Mouse (Mus musculus) urinary bladder, adult 18-20 months (tissue): ENCODE results near the gene Dnajc15.
A peak's percentile ranks its signal among the peaks of the same experiment; 100 is the strongest.
"Not testable (repeated sequence)": the region's sequence is repeated elsewhere in the genome, so short reads cannot be mapped to it uniquely, and the experiment has no call there.

Source experiments
- DNase-seq, 2 experiments: peaks; one replicate each; pipeline ENCODE4 v3.0.0; 2022; ENCODE audit warnings: low spot score in 2 of 2, mixed read lengths in 2 of 2

The Dnajc15 gene

GRCm38 (mm10) chr14:77874304-77875241, at the start of gene Dnajc15:
Gene Dnajc15 (minus strand): TSS chr14:77875125.
- DNase-seq = peak; percentile 79 to 87

DNA sequence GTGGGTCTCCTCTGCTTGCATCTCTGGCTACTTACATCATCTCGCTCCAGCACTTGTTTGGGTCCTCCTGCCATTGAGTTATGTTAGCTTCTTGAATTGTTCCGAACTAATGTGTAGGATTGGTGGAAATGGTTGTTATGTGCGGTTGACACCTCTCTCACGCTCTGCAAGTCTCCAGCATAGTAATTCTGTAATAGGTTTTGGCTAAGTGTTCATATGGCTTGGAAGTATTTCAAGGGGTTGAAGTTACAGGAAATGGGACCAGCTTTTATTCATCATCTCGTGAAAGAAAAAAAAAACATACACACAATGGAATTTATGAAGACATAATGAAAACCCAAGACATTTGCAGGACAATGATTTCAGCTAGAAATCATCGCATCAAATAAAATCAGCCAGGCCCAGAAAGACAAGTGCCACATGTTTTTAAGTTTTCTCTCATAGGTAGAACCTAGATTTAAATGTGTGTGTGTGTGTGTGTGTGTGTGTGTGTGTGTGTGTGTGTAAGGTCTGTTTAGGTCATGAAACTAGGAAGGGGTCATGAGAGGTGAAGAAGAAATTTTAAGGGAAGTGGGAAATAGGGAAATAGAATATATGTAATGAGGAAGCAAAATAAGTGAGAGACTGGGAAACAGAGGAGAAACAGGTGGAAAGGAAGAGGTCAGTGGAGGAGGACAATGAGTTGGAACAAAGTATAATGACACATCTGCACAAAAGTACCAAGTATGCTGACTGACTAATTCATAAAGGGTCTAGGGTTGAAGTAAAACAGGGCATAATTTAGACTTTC, 48.3 kb upstream of the Dnajc15 start:
- DNase-seq = no peak

- no peak for DNase-seq
Observed at GRCm38 (mm10) chr14:77921641-77922040, 46.7 kb upstream of the Dnajc15 start.

DNA sequence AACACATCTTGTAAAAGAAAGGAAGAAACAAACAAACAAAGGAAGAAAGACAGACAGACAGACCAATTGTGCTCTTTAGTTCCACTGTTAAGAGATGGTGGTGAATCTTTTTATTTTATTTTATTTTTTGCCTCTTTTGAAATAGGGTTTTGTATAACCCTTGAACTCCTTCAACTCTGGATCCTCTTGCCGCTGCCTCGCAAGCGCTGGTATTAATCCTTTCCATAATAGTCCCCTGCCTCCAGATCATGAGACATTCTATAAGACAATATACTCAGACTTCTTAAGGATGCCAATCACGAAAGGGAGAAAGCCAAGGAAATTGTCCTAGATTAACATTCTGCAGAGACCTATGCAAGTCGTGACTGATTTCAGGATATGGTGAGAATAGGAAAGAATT, 40.9 kb upstream of the Dnajc15 start:
- DNase-seq = no peak

DNA sequence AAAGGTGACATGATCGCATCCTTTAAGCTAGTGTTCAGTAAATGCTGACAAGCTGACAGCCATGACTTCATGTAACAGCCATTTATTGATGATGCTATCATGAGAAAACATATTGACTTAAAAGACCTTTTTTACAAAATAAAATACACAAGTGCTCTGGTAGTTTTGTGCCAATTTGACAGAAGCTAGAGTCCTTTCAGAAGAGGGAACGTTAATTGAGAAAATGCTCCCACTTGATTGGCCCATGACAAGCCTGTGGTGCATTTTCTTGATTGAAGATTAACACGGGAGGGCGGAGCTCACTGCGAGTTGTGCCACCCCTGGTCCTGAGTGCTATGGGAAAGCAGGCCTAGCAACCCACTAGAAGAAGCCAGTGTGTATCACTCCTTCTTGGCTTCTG, 31.7 kb upstream of the Dnajc15 start:
- DNase-seq = no peak

- no peak for DNase-seq
Observed at GRCm38 (mm10) chr14:77905466-77905865, 30.5 kb upstream of the Dnajc15 start.

DNA sequence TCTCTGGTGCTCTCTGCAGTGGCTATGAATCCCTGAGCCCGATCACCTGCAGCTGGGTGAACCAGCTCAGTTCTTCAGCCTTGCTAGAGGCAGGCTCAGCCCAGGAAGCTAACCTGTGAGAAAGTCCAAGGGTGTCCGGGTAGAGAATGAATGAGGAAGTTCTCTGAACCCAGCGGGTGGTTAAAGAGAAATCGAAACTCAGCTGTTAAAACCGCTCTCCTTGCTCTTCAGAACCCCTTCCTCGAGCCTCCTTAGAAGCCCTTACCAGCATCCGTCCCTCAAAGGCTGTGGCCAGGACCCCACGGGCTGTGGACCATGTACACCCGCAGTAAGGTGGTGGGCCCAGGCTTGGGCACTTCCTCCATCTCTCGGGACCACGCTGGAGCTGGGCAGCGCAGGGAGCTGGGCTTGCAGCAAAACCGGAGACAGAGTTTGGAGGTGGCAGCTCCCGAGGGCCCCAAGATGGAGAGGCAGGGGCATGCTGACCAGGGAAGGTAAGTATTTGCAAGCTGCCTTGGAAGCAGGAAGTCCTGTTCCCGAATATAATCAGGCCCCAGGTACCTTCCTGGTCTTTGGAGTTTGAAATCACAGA, 29.3 kb upstream of the Dnajc15 start, which contains the start of gene Epsti1:
TSS of gene Epsti1 (plus strand) at position 69 of the 592 bp plus-strand sequence.
- peak in 1 of 2 experiments; percentile 3 for DNase-seq

- DNase-seq = no peak
Observed at GRCm38 (mm10) chr14:77902541-77902940, 27.6 kb upstream of the Dnajc15 start.

DNA sequence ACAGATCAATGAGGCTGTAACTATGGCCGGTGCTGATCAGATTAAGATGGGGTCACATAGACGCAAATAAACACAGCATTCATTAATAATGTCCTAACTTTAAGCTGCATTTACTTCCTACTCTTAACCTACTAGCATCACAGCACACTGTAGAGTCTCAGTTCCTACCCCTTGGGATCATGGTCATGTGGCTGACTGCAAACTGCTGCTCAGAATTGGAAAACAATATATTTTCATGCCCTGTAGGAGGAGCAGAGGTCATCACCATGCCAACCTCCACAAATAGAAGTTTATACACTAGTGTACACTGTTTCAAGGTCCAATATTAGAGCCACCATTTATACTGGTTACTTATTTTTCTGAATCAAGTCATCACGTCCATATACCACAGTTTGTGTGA, 21.0 kb upstream of the Dnajc15 start:
- DNase-seq = no peak

- no peak for DNase-seq
Observed at GRCm38 (mm10) chr14:77889911-77890310, 15.0 kb upstream of the Dnajc15 start.

GRCm38 (mm10) chr14:77886941-77887340, 12.0 kb upstream of the Dnajc15 start:
- DNase-seq = no peak

DNA sequence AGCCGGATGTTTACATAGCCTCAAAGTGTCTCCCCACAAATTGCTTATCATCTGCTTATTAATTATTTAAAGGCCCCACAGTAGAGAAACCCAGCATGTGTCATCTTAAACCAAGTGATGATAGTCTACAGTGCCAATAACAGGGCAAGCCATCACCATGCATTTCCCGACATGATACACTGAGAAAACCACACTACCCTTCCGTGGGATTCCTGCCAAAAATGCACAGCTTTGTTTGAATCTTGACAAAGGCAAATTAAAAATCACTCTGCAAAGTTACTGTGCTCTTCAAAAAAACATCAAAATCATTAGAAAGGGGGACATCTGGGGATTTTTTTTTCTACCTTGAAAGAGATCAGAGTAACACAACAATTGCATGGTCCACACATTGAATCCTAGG, 11.5 kb upstream of the Dnajc15 start:
- DNase-seq = no peak

- no peak for DNase-seq
Observed at GRCm38 (mm10) chr14:77882669-77883068, 7.7 kb upstream of the Dnajc15 start.

- no peak for DNase-seq
Observed at GRCm38 (mm10) chr14:77881998-77882397, 7.1 kb upstream of the Dnajc15 start.

DNA sequence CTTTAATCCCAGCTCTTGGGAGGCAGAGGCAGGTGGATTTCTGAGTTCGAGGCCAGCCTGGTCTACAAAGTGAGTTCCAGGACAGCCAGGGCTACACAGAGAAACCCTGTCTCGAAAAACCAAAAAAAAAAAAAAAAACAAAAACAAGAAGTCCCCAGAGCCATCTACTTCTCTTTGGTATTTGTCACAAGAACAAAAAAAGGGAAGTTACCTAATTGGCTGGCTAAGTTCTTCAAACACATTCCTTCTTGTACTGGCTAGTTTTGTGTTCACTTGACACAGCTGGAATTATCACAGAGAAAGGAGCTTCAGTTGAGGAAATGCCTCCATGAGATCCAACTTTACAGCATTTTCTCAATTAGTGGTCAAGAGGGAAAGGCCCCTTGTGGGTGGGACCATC, 3.0 kb upstream of the Dnajc15 start:
- DNase-seq = not testable (repeated sequence)

- DNase-seq = no peak
Observed at GRCm38 (mm10) chr14:77876199-77876598, 1.3 kb upstream of the Dnajc15 start.

DNA sequence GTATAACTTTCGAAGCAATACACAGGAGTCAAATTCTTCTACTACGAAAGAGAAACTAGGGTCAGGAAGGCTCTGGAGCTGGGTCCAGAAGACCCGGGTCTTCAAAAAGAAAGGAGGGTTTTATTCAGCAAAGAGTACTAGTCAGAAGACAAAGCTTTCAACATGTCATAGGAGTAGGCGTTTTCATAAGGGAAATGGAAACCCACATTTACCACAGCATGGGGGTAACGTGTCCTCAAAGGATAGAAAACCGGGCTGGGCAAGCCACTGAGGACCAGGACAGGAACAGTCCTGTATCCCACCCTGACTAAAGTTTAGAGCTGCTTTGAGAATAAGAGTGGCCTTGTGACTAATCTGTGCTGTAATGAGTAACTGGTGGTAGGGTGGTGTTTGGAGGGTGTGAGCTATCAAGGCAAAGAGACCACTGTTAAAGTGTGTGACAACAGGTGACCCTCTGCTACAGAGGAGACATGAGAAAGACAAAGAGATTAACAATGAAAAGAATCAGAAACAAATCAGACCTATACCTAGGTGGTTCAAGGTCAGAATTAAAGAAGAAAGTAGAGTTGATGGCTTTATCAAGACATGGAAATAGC, 3.4 kb downstream of the Dnajc15 start:
- DNase-seq = no peak

GRCm38 (mm10) chr14:77870926-77871325, 4.0 kb downstream of the Dnajc15 start:
- DNase-seq = no peak

DNA sequence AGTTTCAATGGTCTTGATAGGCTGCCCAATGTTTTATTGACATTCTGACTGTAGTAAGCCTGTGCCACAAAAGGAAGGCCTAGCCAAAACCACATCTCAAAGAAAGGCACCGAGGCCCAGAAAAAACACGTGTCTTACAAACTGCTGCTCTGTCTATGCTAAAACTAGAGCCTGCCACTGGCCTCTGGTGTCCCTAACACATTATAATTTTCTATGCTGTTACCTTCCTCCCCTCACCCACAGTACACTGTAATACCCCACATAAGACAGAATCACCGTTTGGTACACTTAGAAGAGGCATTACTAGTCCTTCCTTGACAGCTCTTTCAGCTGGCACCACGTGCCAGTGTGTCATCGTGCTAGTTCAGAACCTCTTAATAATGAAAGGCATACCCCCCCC, 7.3 kb downstream of the Dnajc15 start:
- no peak for DNase-seq

DNA sequence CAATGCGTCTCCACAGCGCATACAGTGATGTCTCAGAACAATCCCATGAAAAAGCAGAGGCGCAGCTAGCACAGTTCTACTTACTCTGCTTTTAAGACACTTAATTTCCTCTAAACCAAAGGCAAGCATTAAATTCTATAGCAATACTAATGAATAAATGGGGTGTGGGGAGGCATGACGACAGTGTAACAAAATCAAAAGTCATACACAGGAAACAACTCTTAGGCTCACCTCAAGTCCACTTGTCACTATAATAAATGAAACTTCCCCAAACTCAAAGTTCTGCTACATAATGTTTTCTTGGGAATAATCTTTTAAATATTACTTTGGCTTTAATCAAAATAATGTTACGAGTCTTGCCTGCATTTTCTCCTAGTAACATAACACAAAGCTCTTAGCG, 10.4 kb downstream of the Dnajc15 start:
- no peak for DNase-seq

DNA sequence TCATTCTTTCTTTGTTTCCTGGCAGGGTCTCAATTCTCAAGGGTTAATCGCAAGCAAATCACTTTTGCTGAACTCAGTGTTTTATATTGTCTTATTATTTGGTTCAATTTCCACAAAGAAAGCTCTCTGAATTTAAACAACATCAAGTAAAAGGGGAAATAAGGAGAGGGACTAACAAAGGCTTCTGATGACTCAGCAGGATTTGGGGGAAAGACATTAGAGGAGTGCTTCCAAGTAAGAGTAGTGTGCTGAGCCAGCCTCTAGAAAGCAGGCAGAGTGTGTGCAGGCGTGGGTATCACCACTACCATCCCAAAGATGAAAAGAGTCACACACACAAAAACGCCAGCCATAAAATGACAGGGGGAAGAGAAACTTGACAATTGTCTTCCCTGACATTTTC, 10.9 kb downstream of the Dnajc15 start:
- DNase-seq = no peak
